Mouse (Mus musculus): ENCODE measurements around the gene H2-D1. TPM values are rescaled to one million over a fixed set of nuclear protein-coding genes. Genes with fewer than 3 reads are reported as not detected.

The H2-D1 gene
- total RNA-seq, 1 experiment: 30.1 TPM

DNA sequence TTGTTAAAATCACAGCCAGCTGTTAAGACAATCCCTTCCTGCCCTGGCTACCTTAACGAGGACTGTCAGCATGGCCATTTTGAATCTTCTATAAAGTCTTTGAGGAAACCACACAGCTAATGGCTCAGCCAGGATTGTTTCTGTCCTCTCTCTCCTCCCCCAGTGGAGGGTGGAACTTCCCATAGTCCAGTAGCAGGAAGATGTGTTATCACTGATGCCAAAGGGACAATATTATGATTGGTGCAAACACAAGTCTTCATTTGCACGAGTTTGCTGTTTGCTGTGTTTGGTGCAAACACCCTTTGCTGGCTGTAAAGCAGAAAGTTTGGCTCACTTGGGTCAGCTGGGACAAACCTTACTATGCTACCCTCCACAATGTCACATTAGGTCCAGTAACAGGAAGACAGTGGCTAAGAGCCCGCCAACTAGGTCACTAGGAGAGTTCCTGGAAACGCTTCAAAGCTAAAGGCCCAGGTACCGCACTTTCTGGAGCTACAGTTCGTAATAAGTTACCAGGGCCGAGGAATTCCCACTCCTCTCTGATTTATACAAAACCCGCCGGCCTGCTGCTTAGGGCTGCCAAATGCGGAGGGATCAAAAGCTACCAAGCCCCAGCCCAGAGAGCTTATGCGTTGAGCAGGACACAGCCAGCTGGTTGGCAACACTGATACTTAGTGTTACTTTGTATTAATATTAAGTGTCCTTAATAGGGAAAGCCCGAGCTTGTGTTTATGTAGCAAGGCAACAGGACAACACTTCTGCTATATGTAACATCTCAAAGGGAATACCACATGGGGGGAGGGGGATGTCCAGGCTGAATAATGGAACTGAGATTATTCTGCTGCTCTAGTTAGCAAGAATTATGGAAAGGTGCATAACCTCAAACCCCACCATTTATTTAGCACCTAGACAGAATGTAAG lies 21.9 kb upstream of the H2-D1 start:
- Histone ChIP-seq H3K9me3 (ENCODE audit: control insufficient read depth, insufficient read depth, low read depth, low read length) (no peaks in the 10 kb centered on the region), H3K36me3 (ENCODE audit: control insufficient read depth, insufficient read depth, low read length, poor library complexity, severe bottlenecking) (peaks cover 32% of the 10 kb centered on the region), H3K9ac (ENCODE audit: insufficient read depth, low read depth, low read length, poor library complexity, severe bottlenecking) (peak overlapping the region; percentile 70), H3K27ac (ENCODE audit: insufficient read depth, low read depth, low read length, poor library complexity, severe bottlenecking) (no peak overlapping the region; the same call in 1 of the 2 replicates), H3K4me3 (ENCODE audit: insufficient read depth in 1 of 2, low read depth in 1 of 2, low read length in 2 of 2, poor library complexity in 1 of 2, severe bottlenecking in 1 of 2) (peak overlapping the region; percentile 95 to 96), H3K4me1 (ENCODE audit: control insufficient read depth in 2 of 2, insufficient read depth in 2 of 2, low read length in 2 of 2, poor library complexity in 1 of 2) (peaks cover 10 to 12% of the 10 kb centered on the region in 2 experiments; a peak in 2 of 4 replicates)
- in situ Hi-C loops (cut with MboI; ENCODE audit: low sequenced_read_pairs in 2 of 2, unreplicated experiment in 2 of 2): no loop called here
- no peak for TF ChIP-seq ZNF384 (IDR thresholded peaks at IDR 0.05; ENCODE audit: low read depth, low read length)
- TF ChIP-seq MAFK (IDR thresholded peaks at IDR 0.05; ENCODE audit: insufficient read depth, low read depth, low read length): no peak
- 0 out of 2 replicates have a peak, but pooled peaks have one; percentile 41 for TF ChIP-seq CHD2 (IDR thresholded peaks at IDR 0.05; ENCODE audit: low read depth, low read length)
- no peak for DNase-seq (ENCODE audit: low read depth, low spot score)

DNA sequence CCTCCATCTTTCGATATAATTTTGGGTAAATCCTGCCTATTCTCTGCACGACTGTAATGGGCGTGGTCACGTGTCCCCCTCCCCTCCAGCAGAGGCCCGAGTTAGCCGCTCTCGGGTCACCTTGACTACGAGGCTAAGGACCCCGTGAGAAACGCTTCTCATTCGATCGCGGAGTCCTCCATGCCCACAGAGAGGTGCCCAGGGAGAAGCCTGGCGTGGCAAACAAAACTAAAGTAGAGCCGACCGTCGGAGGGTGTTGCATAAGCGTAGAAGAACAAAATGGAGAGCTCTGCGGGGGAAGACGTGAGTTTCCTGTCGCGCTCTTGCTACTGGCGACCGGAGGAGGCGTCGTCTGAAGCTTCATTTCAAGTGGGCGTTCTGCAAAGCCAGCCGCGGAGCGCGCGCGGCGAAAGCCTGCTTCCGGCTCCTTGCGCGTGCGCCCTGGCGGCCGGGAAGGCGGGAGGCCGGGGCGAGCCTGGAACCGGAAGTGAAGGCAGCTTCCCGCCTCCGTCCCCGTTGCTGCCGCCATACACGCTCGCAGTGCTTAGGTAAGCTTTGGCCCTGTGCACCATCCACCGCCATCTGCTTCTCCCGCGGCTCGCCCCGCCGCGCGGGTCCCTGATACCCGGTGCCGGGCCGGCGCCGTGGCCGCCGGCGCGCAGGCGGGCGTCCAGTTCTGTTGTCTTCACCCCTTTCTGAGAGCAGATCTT lies 21.1 kb upstream of the H2-D1 start, which contains the start of gene Ddx39b:
Ddx39b (plus strand) TSS at position 442 of the 710 bp plus-strand sequence.
- no peaks in the 10 kb centered on the region for H3K9me3 ChIP-seq (ENCODE audit: control insufficient read depth, insufficient read depth, low read depth, low read length)
- in situ Hi-C loops (cut with MboI; ENCODE audit: low sequenced_read_pairs in 2 of 2, unreplicated experiment in 2 of 2): no loop called here
- H3K4me1 ChIP-seq (ENCODE audit: control insufficient read depth in 2 of 2, insufficient read depth in 2 of 2, low read length in 2 of 2, poor library complexity in 1 of 2): peaks cover 10 to 18% of the 10 kb centered on the region in 2 experiments; a peak in 2 of 4 replicates
- H3K9ac ChIP-seq (ENCODE audit: insufficient read depth, low read depth, low read length, poor library complexity, severe bottlenecking): peak within 1 kb of the TSS; percentile 100
- TF ChIP-seq HCFC1 (IDR thresholded peaks at IDR 0.05; ENCODE audit: borderline replicate concordance, insufficient read depth, low read length) (peak; percentile 49; the same call in 1 of the 2 replicates), ZC3H11A (IDR thresholded peaks at IDR 0.05; ENCODE audit: borderline replicate concordance, low read depth, low read length) (no peak)
- H3K4me3 ChIP-seq (ENCODE audit: insufficient read depth in 1 of 2, low read depth in 1 of 2, low read length in 2 of 2, poor library complexity in 1 of 2, severe bottlenecking in 1 of 2): peak within 1 kb of the TSS; percentile 95 to 96
- H3K36me3 ChIP-seq (ENCODE audit: control insufficient read depth, insufficient read depth, low read length, poor library complexity, severe bottlenecking): peaks cover 39% of the 10 kb centered on the region
- peak within 1 kb of the TSS; percentile 93 for H3K27ac ChIP-seq (ENCODE audit: insufficient read depth, low read depth, low read length, poor library complexity, severe bottlenecking)
- peak; percentile 91 for DNase-seq (ENCODE audit: low read depth, low spot score)

DNA sequence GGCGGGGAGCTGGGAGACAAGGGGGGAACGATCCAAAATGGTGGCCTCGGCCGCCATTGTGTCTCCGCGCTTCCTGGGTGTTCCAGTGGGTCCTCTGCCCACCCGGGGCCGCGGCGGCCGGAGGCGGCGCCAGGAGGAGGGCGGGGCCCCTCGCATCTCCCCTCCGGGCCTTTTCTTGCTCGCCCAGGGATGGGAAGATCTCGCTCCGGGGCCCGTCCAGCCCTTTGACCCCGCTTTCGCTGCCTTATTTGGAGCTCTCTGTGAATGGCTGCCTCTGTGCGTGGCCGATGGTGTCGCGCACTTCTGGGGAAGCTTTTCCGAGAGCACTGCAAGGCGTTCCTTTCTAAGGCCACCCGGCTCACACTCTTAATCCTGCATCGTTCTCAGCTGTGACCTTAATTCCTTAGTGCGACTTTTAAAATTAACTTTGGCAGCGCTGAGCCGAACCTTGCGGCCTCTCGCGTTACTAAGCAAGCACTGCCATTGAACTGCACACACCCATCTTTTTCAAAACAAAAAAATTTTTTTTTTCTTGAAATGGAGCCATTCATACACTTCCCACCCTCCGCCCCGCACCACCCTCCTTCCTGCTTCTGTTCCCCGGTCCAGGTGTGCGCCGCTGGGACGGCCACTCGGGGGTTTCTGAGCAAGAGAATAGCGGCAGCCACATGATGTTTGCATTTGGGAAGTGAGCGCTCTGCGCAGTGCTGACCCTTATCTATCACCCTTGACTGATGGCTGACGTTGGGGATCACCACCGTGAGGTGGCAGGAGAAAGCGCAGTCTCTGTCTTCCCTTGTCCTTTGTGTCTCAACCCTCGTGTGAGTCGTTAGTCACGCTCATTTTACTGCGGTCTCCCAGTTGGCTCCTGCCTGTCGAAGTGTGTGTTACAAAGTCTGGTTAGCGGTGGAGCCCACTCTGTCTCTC lies 20.3 kb upstream of the H2-D1 start:
- peaks cover 10 to 20% of the 10 kb centered on the region in 2 experiments; a peak in 2 of 4 replicates for H3K4me1 ChIP-seq (ENCODE audit: control insufficient read depth in 2 of 2, insufficient read depth in 2 of 2, low read length in 2 of 2, poor library complexity in 1 of 2)
- in situ Hi-C loops (cut with MboI; ENCODE audit: low sequenced_read_pairs in 2 of 2, unreplicated experiment in 2 of 2): no loop called here
- peak overlapping the region; percentile 95 to 96 for H3K4me3 ChIP-seq (ENCODE audit: insufficient read depth in 1 of 2, low read depth in 1 of 2, low read length in 2 of 2, poor library complexity in 1 of 2, severe bottlenecking in 1 of 2)
- DNase-seq (ENCODE audit: low read depth, low spot score): no peak
- peak overlapping the region; percentile 100 for H3K9ac ChIP-seq (ENCODE audit: insufficient read depth, low read depth, low read length, poor library complexity, severe bottlenecking)
- no peaks in the 10 kb centered on the region for H3K9me3 ChIP-seq (ENCODE audit: control insufficient read depth, insufficient read depth, low read depth, low read length)
- TF ChIP-seq HCFC1 (IDR thresholded peaks at IDR 0.05; ENCODE audit: borderline replicate concordance, insufficient read depth, low read length) (no peak), ZNF384 (IDR thresholded peaks at IDR 0.05; ENCODE audit: low read depth, low read length) (no peak), CHD2 (IDR thresholded peaks at IDR 0.05; ENCODE audit: low read depth, low read length) (no peak), MAFK (IDR thresholded peaks at IDR 0.05; ENCODE audit: insufficient read depth, low read depth, low read length) (no peak), ZC3H11A (IDR thresholded peaks at IDR 0.05; ENCODE audit: borderline replicate concordance, low read depth, low read length) (no peak)
- peaks cover 47% of the 10 kb centered on the region for H3K36me3 ChIP-seq (ENCODE audit: control insufficient read depth, insufficient read depth, low read length, poor library complexity, severe bottlenecking)
- H3K27ac ChIP-seq (ENCODE audit: insufficient read depth, low read depth, low read length, poor library complexity, severe bottlenecking): peak overlapping the region; percentile 80

DNA sequence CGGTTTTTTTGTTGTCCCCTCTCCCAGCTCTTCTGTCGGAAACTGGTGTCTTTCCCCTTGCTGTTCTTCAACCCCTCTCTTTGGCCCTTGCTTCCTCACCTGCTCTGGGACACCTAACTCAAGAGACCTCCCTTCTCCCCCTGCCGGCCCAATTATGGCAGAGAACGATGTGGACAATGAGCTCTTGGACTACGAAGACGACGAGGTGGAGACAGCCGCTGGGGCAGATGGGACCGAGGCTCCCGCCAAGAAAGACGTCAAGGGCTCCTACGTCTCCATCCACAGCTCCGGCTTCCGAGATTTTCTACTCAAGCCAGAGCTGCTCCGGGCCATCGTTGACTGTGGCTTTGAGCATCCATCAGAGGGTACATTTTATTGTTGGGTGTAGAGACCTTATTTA lies 19.4 kb upstream of the H2-D1 start:
- no peak for DNase-seq (ENCODE audit: low read depth, low spot score)
- Histone ChIP-seq H3K9me3 (ENCODE audit: control insufficient read depth, insufficient read depth, low read depth, low read length) (no peaks in the 10 kb centered on the region), H3K27ac (ENCODE audit: insufficient read depth, low read depth, low read length, poor library complexity, severe bottlenecking) (no peak overlapping the region), H3K36me3 (ENCODE audit: control insufficient read depth, insufficient read depth, low read length, poor library complexity, severe bottlenecking) (peaks cover 54% of the 10 kb centered on the region), H3K4me1 (ENCODE audit: control insufficient read depth in 2 of 2, insufficient read depth in 2 of 2, low read length in 2 of 2, poor library complexity in 1 of 2) (peaks cover 10 to 20% of the 10 kb centered on the region in 2 experiments; a peak in 2 of 4 replicates), H3K9ac (ENCODE audit: insufficient read depth, low read depth, low read length, poor library complexity, severe bottlenecking) (peak overlapping the region; percentile 100), H3K4me3 (ENCODE audit: insufficient read depth in 1 of 2, low read depth in 1 of 2, low read length in 2 of 2, poor library complexity in 1 of 2, severe bottlenecking in 1 of 2) (peak overlapping the region; percentile 95 to 96)
- in situ Hi-C loops (cut with MboI; ENCODE audit: low sequenced_read_pairs in 2 of 2, unreplicated experiment in 2 of 2): no loop called here
- TF ChIP-seq CHD2 (IDR thresholded peaks at IDR 0.05; ENCODE audit: low read depth, low read length) (no peak), ZNF384 (IDR thresholded peaks at IDR 0.05; ENCODE audit: low read depth, low read length) (no peak), HCFC1 (IDR thresholded peaks at IDR 0.05; ENCODE audit: borderline replicate concordance, insufficient read depth, low read length) (no peak), ZC3H11A (IDR thresholded peaks at IDR 0.05; ENCODE audit: borderline replicate concordance, low read depth, low read length) (no peak), MAFK (IDR thresholded peaks at IDR 0.05; ENCODE audit: insufficient read depth, low read depth, low read length) (no peak)

Measured in ES-E14 (cell line).